Mouse (Mus musculus): ENCODE data around the gene Tmem87a. TPM values are rescaled to one million over a fixed set of nuclear protein-coding genes. Genes with fewer than 3 reads are reported as not detected.

Gene Tmem87a
- polyA plus RNA-seq, 1 experiment from 2014 or later, result 6.8 TPM

GRCm38 (mm10) chr2:120402813-120403212 is 1.1 kb downstream of the Tmem87a start:
- peak overlapping the region; percentile 64 for H3K4me2 ChIP-seq (replicated peaks)
- H3K36me3 ChIP-seq, result no peaks in the 10 kb centered on the region
- 63% methylated on average over 3 of the region's 3 CpGs for WGBS
- no peaks in the 10 kb centered on the region for H3K9me3 ChIP-seq
- no peak overlapping the region for H3K4me3 ChIP-seq
- H3K27me3 ChIP-seq (replicated peaks), result no peaks in the 10 kb centered on the region
- H3K4me1 ChIP-seq, result peaks cover 11% of the 10 kb centered on the region
- no peak for ATAC-seq (ENCODE audit: low FRiP score, low read depth)
- H3K9ac ChIP-seq, result no peak overlapping the region
- H3K27ac ChIP-seq, result no peak overlapping the region

GRCm38 (mm10) chr2:120397951-120398350 is 6.0 kb downstream of the Tmem87a start:
- WGBS, result 88% methylated on average over 1 of the region's 1 CpGs
- Histone ChIP-seq H3K36me3 (peaks cover 25% of the 10 kb centered on the region), H3K4me2 (replicated peaks) (no peak overlapping the region), H3K9ac (no peak overlapping the region), H3K27ac (no peak overlapping the region), H3K27me3 (replicated peaks) (no peaks in the 10 kb centered on the region), H3K4me1 (peaks cover 4% of the 10 kb centered on the region), H3K4me3 (no peak overlapping the region), H3K9me3 (no peaks in the 10 kb centered on the region)
- ATAC-seq (ENCODE audit: low FRiP score, low read depth), result no peak

- H3K27ac ChIP-seq, result no peak overlapping the region
- ATAC-seq (ENCODE audit: low FRiP score, low read depth), result no peak
- H3K36me3 ChIP-seq, result peaks cover 59% of the 10 kb centered on the region
- H3K27me3 ChIP-seq (replicated peaks), result no peaks in the 10 kb centered on the region
- H3K9ac ChIP-seq, result no peak overlapping the region
- H3K9me3 ChIP-seq, result no peaks in the 10 kb centered on the region
- H3K4me2 ChIP-seq (replicated peaks), result no peak overlapping the region
- H3K4me3 ChIP-seq, result no peak overlapping the region
- no peaks in the 10 kb centered on the region for H3K4me1 ChIP-seq
Measured at GRCm38 (mm10) chr2:120392406-120392805, 11.5 kb downstream of the Tmem87a start.

- 91% methylated on average over 1 of the region's 1 CpGs for WGBS
- Histone ChIP-seq H3K27ac (no peak overlapping the region), H3K9me3 (no peaks in the 10 kb centered on the region), H3K27me3 (replicated peaks) (no peaks in the 10 kb centered on the region), H3K4me3 (no peak overlapping the region), H3K4me2 (replicated peaks) (no peak overlapping the region), H3K4me1 (no peaks in the 10 kb centered on the region), H3K36me3 (peaks cover 50% of the 10 kb centered on the region), H3K9ac (no peak overlapping the region)
- ATAC-seq (ENCODE audit: low FRiP score, low read depth), result no peak
Measured at GRCm38 (mm10) chr2:120390934-120391333, 13.0 kb downstream of the Tmem87a start.

GRCm38 (mm10) chr2:120389376-120389775 is 14.5 kb downstream of the Tmem87a start:
- Histone ChIP-seq H3K36me3 (peaks cover 53% of the 10 kb centered on the region), H3K27ac (no peak overlapping the region), H3K9me3 (no peaks in the 10 kb centered on the region), H3K4me1 (no peaks in the 10 kb centered on the region), H3K4me3 (no peak overlapping the region), H3K27me3 (replicated peaks) (no peaks in the 10 kb centered on the region), H3K9ac (no peak overlapping the region), H3K4me2 (replicated peaks) (no peak overlapping the region)
- WGBS, result 92% methylated on average over 3 of the region's 3 CpGs
- ATAC-seq (ENCODE audit: low FRiP score, low read depth), result no peak

GRCm38 (mm10) chr2:120387291-120387690 is 16.6 kb downstream of the Tmem87a start:
- H3K4me1 ChIP-seq, result no peaks in the 10 kb centered on the region
- no peak overlapping the region for H3K9ac ChIP-seq
- H3K4me2 ChIP-seq (replicated peaks), result no peak overlapping the region
- WGBS, result 96% methylated on average over 1 of the region's 1 CpGs
- no peak overlapping the region for H3K4me3 ChIP-seq
- no peak for ATAC-seq (ENCODE audit: low FRiP score, low read depth)
- H3K36me3 ChIP-seq, result peaks cover 54% of the 10 kb centered on the region
- H3K9me3 ChIP-seq, result no peaks in the 10 kb centered on the region
- no peak overlapping the region for H3K27ac ChIP-seq
- H3K27me3 ChIP-seq (replicated peaks), result no peaks in the 10 kb centered on the region

GRCm38 (mm10) chr2:120386264-120386663 is 17.6 kb downstream of the Tmem87a start:
- no peak overlapping the region for H3K9ac ChIP-seq
- no peaks in the 10 kb centered on the region for H3K9me3 ChIP-seq
- no peak overlapping the region for H3K4me3 ChIP-seq
- H3K4me2 ChIP-seq (replicated peaks), result no peak overlapping the region
- H3K27me3 ChIP-seq (replicated peaks), result no peaks in the 10 kb centered on the region
- H3K27ac ChIP-seq, result no peak overlapping the region
- WGBS, result 88% methylated on average over 1 of the region's 1 CpGs
- no peaks in the 10 kb centered on the region for H3K4me1 ChIP-seq
- ATAC-seq (ENCODE audit: low FRiP score, low read depth), result no peak
- H3K36me3 ChIP-seq, result peaks cover 58% of the 10 kb centered on the region

- H3K27me3 ChIP-seq (replicated peaks), result no peaks in the 10 kb centered on the region
- H3K9me3 ChIP-seq, result no peaks in the 10 kb centered on the region
- no peak overlapping the region for H3K9ac ChIP-seq
- H3K36me3 ChIP-seq, result peaks cover 51% of the 10 kb centered on the region
- WGBS, result 90% methylated on average over 4 of the region's 4 CpGs
- H3K27ac ChIP-seq, result no peak overlapping the region
- H3K4me3 ChIP-seq, result no peak overlapping the region
- no peak for ATAC-seq (ENCODE audit: low FRiP score, low read depth)
- H3K4me2 ChIP-seq (replicated peaks), result no peak overlapping the region
- no peaks in the 10 kb centered on the region for H3K4me1 ChIP-seq
Measured at GRCm38 (mm10) chr2:120373858-120374257, 30.1 kb downstream of the Tmem87a start.

- no peaks in the 10 kb centered on the region for H3K9me3 ChIP-seq
- 96% methylated on average over 4 of the region's 4 CpGs for WGBS
Measured at GRCm38 (mm10) chr2:120367416-120368207, 36.3 kb downstream of the Tmem87a start.

GRCm38 (mm10) chr2:120366501-120366900 is 37.4 kb downstream of the Tmem87a start:
- H3K27ac ChIP-seq, result no peak overlapping the region
- no peaks in the 10 kb centered on the region for H3K9me3 ChIP-seq
- no peaks in the 10 kb centered on the region for H3K27me3 ChIP-seq (replicated peaks)
- no peak overlapping the region for H3K4me2 ChIP-seq (replicated peaks)
- peaks cover 67% of the 10 kb centered on the region for H3K36me3 ChIP-seq
- no peaks in the 10 kb centered on the region for H3K4me1 ChIP-seq
- no peak for ATAC-seq (ENCODE audit: low FRiP score, low read depth)
- no peak overlapping the region for H3K4me3 ChIP-seq
- 92% methylated on average over 3 of the region's 3 CpGs for WGBS
- H3K9ac ChIP-seq, result no peak overlapping the region

More at GRCm38 (mm10) chr2:120367416-120368207, 36.3 kb downstream of the Tmem87a start:
- Histone ChIP-seq H3K27me3 (replicated peaks) (no peaks in the 10 kb centered on the region), H3K4me3 (no peak overlapping the region), H3K9ac (no peak overlapping the region), H3K27ac (no peak overlapping the region), H3K4me1 (no peaks in the 10 kb centered on the region), H3K4me2 (replicated peaks) (no peak overlapping the region), H3K36me3 (peaks cover 61% of the 10 kb centered on the region)
- no peak for ATAC-seq (ENCODE audit: low FRiP score, low read depth)

GRCm38 (mm10) chr2:120360425-120360824 is 43.5 kb downstream of the Tmem87a start:
- H3K27ac ChIP-seq, result no peak overlapping the region
- no peaks in the 10 kb centered on the region for H3K9me3 ChIP-seq
- H3K4me1 ChIP-seq, result no peaks in the 10 kb centered on the region
- no peak overlapping the region for H3K4me2 ChIP-seq (replicated peaks)
- H3K27me3 ChIP-seq (replicated peaks), result no peaks in the 10 kb centered on the region
- H3K36me3 ChIP-seq, result peaks cover 60% of the 10 kb centered on the region
- H3K4me3 ChIP-seq, result no peak overlapping the region
- no peak for ATAC-seq (ENCODE audit: low FRiP score, low read depth)
- H3K9ac ChIP-seq, result no peak overlapping the region
- 92% methylated on average over 1 of the region's 1 CpGs for WGBS

GRCm38 (mm10) chr2:120352682-120353646 is 50.9 kb downstream of the Tmem87a start, which contains the start of gene Vps39:
TSS of gene Vps39 (minus strand) at chr2:120353137.
- WGBS, result 12% methylated on average over 44 of the region's 44 CpGs
- H3K9me3 ChIP-seq, result no peaks in the 10 kb centered on the region
- H3K4me2 ChIP-seq (replicated peaks), result peak within 1 kb of the TSS; percentile 77
- peak within 1 kb of the TSS; percentile 66 for H3K27ac ChIP-seq
- peak within 1 kb of the TSS; percentile 87 for H3K4me3 ChIP-seq
- H3K27me3 ChIP-seq (replicated peaks), result no peaks in the 10 kb centered on the region
- peaks cover 6% of the 10 kb centered on the region; the same call in 1 of the 2 replicates for H3K4me1 ChIP-seq
- peaks cover 42% of the 10 kb centered on the region for H3K36me3 ChIP-seq
- peak within 1 kb of the TSS; percentile 88 for H3K9ac ChIP-seq
- peak; percentile 97 for ATAC-seq (ENCODE audit: low FRiP score, low read depth)

Measured in neural tube, embryonic 12.5 days (tissue).